Mouse (Mus musculus): Measurements from ENCODE around the gene Csad. TPM values are rescaled to one million over a fixed set of nuclear protein-coding genes. Genes with fewer than 3 reads are reported as not detected.

Csad gene
- total RNA-seq, 2 experiments from 2014 or later = 37.1 to 39.5 TPM

DNA sequence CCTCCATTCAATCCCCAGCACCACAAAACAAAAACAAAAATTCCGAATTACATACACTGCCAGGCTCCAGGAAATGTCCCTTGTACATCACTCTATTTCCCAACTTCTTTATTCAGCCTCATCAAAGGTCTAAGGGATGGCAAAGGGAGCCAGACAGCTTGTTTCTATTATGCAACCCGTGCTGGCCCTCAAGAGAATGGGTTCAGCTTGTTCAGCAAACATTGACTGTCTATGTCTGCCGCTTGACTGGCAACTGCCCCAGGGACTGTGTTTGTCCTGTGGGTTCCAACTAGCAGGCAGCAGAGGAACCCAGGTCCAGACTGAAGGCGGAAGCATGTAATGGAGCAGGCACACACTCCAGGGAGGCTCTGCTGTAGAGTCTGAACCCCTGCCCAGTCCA, 5.7 kb downstream of the Csad start:
- no peak for DNase-seq

DNA sequence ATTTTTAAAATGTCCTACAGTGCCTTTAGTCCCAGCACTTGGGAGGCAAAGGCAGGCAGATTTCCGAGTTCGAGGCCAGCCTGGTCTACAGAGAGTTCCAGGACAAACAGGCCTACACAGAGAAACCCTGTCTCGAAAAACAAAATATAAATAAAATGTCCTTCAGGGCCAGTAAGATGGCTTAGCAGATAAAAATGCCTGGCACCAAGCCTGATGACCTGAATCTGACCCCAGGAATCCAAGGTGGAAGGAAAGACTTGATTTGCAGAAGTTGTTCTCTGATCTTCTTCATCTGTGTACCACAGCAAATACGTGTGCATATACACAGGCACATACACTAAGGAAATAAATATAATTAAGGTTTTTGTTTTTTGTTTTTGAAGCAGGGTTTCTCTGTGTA, 9.2 kb downstream of the Csad start:
- DNase-seq = no peak

DNA sequence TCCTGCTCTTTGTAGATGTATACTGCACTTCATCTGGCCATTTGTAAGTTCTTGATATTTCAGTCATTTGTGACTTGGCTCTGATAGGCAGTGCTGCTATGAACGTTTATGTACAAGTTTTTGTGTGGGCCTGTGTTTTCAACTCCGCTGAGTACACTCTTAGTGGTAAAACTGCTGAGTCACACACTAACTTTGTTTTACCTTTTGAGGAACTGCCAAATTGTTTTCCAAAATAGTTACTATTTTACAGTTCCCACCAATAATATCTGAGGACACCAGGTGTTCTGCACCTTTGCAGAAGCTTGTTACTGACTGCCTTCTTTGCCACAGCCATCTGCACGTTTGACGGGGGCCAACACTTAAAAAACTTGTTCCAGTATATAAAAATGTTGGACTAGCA, 10.1 kb downstream of the Csad start:
- DNase-seq = no peak

DNA sequence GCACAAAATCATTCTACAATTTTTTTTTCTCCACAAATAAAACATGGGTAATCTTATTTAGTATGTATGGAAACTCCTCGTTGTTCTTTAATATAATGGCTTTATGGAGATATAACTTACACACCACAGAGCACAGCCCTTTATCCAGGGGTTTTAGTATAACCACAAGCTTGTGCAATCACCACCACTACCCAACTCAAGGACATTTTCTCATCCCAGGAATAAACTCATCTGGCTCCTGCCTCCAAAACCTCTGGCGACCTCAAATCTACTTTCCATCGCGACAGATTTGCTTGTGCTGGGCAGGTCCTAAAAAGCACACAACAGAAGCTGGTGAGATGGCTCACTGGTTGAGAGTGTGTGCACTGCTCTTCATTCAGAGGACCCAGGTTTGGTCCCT, 10.9 kb downstream of the Csad start:
- no peak for DNase-seq

- DNase-seq = no peak
Observed at GRCm38 (mm10) chr15:102192820-102193386, 11.6 kb downstream of the Csad start.

DNA sequence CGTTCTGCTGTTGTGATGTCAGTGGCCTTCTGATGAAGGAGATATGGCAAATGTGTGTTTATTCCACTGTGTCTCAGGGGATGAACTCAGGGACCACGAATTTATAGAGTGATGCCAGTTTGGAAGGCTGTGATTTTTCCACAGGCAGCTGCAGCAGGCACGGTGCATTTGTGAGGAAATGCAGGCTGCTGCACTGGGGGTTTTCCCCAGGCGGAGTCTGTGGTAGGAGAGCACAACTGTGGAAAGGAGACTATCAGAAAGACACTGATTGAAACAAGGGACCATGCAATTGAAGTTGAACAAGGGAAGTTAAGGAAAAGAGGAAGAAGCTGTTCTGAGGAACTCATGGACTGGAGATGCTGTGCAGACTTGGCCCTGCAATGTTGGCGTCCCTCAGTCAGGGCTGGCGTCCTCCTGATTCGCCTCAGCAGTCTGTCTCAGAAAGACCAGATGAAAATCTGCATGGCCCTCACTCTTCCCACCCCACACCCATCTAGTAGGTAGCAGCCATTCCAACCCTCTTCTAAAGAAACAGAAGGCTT, 12.2 kb downstream of the Csad start:
- no peak for DNase-seq

- no peak for DNase-seq
Observed at GRCm38 (mm10) chr15:102191699-102192098, 12.8 kb downstream of the Csad start.

GRCm38 (mm10) chr15:102188883-102189282, 15.6 kb downstream of the Csad start:
- DNase-seq = no peak

GRCm38 (mm10) chr15:102188096-102188495, 16.4 kb downstream of the Csad start:
- no peak for DNase-seq

GRCm38 (mm10) chr15:102186239-102186638, 18.3 kb downstream of the Csad start:
- DNase-seq = no peak

- no peak for DNase-seq
Observed at GRCm38 (mm10) chr15:102183076-102183475, 21.4 kb downstream of the Csad start.

- DNase-seq = no peak
Observed at GRCm38 (mm10) chr15:102179924-102180323, 24.6 kb downstream of the Csad start.

- no peak for DNase-seq
Observed at GRCm38 (mm10) chr15:102179106-102179505, 25.4 kb downstream of the Csad start.

GRCm38 (mm10) chr15:102178279-102178678, 26.2 kb downstream of the Csad start:
- DNase-seq = peak; percentile 69 to 78

DNA sequence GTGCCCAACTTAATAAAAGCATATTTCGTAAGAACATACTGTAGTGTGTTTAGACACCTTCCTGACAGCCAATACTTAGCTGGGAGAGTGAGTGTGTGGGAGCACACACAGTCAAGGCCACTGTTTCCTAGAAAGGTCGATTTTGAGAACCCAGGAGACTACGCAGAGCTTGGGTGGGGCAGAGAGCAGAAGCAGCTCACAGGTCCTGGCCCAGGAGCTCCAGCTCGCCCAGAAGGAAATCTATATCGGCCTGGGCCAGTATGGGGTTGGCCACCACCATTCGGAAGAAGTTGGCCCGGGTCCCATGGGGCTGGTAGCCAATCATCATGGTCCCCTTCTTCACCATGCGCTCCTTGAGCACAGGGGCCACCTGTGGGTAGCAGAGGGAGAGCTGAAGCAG, 27.1 kb downstream of the Csad start:
- DNase-seq = no peak

DNA sequence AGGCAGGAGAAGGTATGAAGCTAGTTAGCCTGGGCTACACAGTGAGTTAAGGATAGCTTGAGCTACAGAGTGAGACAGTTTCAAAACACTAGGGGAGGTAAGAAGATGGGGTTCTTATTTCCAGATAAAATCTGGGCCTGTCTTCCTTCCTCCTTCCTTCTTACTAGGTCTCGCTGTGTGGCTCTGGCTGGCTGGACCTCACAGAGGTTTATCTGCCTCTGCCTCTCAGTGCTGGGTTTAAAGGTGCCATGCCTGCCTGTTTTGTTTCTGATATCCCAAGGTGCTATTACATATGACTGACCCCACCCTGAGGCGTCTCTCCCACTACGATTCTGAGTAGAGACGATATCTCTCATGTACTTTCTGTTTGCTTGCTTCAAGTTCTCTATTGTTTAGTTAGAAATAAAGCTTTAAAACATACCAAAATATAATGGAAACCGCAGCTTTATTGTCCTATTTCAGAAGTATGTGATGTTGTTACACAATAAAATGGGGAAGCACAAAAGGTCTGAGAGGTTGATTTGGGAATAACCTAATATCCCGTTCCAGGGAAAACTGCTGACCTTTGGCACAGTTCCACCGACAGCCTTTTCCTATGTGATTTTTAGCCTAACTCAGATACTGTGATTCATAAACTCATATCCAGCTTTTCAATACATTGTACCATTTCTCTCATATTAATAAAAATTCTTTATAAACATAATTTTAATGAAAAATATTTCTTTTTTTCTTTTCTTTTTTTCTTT, 27.8 kb downstream of the Csad start:
- no peak for DNase-seq

GRCm38 (mm10) chr15:102175736-102176319, 28.7 kb downstream of the Csad start:
- DNase-seq = no peak

- no peak for DNase-seq
Observed at GRCm38 (mm10) chr15:102173581-102173980, 30.9 kb downstream of the Csad start.

GRCm38 (mm10) chr15:102169064-102169463, 35.5 kb downstream of the Csad start:
- no peak for DNase-seq

DNA sequence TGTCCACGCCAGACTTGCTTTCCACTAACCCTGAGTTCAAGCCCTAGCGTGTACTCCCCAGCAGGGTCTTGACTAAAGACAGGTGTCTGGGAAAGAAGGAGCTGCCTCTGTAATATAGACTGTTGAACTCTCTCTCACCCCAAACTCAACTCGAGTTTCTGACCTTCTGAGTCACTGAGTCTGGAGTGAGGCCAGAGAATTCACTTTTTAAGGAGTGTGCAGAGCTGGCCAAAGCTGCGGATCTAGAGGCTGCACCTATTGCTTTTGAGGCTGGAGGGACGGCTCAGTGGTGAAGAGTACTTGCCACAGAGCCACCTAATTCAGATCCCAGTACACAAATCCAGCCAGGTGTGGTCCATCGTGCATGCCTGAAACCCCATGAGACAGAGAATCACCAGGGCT, 36.9 kb downstream of the Csad start:
- DNase-seq = no peak

DNA sequence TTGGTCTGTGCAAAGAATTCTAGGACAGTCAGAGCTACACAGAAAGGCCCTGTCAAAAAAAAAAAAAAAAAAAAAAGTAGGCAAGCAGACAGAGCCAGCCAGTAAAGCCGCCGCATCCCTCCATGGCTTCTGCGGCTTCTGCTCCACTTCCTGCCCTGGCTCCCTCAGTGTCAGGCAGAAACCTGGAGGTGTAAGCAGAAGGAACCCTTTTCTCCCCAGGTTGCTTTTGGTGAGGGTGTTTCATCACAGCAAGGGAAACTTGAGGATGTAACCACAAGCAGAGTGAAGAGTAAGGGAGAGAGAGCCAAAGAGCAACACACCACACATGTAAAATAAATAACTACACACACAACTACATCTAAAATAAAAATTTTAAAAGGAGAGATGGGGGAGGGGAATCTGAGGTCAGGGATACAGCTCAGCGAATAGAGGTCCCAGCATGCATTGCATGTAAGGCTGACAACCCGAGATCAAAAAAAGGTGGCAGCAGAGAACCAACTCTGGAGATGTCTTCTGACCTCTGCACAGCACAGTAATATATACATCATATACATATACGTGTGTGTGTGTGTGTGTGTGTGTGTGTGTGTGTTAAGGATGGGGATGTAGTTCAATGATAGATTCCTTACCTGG, 38.9 kb downstream of the Csad start:
- DNase-seq = no peak

DNA sequence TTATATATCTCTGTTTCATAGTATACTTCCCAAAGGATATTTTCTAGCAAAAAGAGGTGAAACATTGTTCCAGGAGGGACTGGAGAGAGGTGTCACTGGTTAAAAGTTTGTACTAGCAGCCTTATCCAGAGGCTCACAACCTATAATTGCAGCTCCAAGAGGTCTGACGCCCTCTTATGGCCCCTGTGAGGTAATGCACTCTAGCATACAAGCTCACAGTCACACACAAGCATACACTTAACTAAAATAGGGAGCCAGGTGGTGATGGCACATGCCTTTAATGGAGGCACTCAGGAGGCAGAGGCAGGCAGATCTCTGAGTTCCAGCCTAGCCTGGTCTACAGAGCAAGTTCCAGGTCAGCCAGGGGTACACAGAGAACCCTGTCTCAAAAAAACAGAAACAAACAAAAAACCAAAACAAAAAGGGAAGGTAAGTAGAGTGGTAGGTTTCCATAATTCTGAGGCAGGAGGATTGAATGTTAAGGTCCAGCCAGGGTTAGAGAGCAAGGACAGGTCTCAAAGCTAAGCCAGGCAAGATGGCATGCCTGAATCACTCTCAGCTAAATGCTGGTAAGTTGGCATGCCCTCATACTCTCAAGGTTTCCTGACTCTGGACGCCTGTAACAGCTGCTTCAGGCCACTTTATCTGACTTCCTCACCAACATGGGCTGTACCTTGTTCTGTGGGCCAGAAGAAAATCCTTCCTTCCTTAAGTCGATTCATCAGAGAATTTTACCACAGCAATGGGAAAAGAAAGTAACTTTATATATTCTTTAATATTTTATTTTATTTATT, 40.4 kb downstream of the Csad start:
- no peak for DNase-seq

Measured in layer of hippocampus, postnatal 36 days (tissue).